ENCODE assay signal across 17 mouse cellular contexts in the genomic region with DNA sequence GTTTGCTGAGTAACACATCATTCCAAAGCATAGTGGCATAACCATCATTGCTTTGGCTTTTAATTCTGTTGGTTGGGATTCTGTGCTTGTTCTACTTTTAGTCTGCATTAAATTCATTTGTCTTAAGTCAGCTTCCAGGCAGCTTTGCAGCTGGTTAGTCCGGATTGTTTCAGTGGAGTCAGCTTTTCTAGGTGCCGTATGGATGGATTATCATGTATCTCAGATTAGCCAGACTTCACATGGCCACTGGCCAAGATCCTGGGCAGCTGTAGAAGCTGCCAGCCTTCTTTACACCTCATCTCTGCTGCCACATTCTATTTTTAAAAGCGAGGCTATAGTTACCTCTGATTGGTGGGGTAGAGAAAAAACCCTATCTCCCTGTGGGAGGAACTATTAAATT.
DNase-seq lines count a peak whose midpoint lies in the region; ATAC-seq lines count a peak whose summit lies in the region.
"Had no signal": no experiment of that assay in that cellular context is flagged by ENCODE, and none has a peak within 500 bp of the region (broad histone marks: within the 10 kb centered on the region; RNA-seq: fewer than 3 reads in every experiment).

No protein-coding gene starts in this region.

- peak; percentile 82 for ATAC-seq in frontal cortex, adult (ENCODE audit: low TSS enrichment)
- ATAC-seq: forebrain, embryonic 16.5 days; inflammation-experienced regulatory T-cells, adult 6 months; liver, postnatal 0 days had no signal

- no peak for DNase-seq in frontal cortex, postnatal 10 days (ENCODE audit: low spot score in 2 of 2)
- DNase-seq in layer of hippocampus, adult 9-11 months: peak; percentile 24
- no peak for DNase-seq in layer of hippocampus, postnatal 36 days
- DNase-seq in left cerebral cortex, adult 18-20 months (ENCODE audit: low spot score in 2 of 2): peak; percentile 9 to 19
- DNase-seq in right cerebral cortex, adult 2 months (ENCODE audit: low spot score in 2 of 2): peak; percentile 11 to 32
- no peak for DNase-seq in adrenal gland, adult 18-20 months (ENCODE audit: low spot score in 2 of 2)
- DNase-seq in gastrocnemius, adult 8-10 months (ENCODE audit: low spot score in 2 of 2): no peak
- DNase-seq: adrenal gland, postnatal 25 days; B cell, adult 2 months; kidney, adult 8-10 months; kidney, postnatal 36 days; liver; liver, postnatal 0 days; lung, postnatal 4 days had no signal

Comparison
In these comparisons a context has a peak if more than half of its experiments do, and no peak if none do; other contexts are left out.
1. DNase-seq: peak in layer of hippocampus, adult 9-11 months (single experiment), left cerebral cortex, adult 18-20 months (2 of 2) and right cerebral cortex, adult 2 months (2 of 2); none in frontal cortex, postnatal 10 days (0 of 2), layer of hippocampus, postnatal 36 days (0 of 2), adrenal gland, adult 18-20 months (0 of 2) and gastrocnemius, adult 8-10 months (0 of 2).